Mouse (Mus musculus) brain, embryonic 14.5 days (tissue): ENCODE measurements at regions not wholly inside any gene's neighbourhood (a gene's known extent, or its start where the extent isn't known, plus 50 kb on each side); places are given as distances from the start of the nearest gene placed in this dataset.

ENCODE experiments used
- CTCF ChIP-seq: fragments of 200-500 bp; IDR thresholded peaks from 2 replicates; pipeline ENCODE4 v1.5.1; 2012; ENCODE audit warnings: inconsistent platforms, mild to moderate bottlenecking, moderate library complexity, borderline replicate concordance; ENCODE audit not compliant: insufficient read depth, insufficient read length; ENCODE audit errors: extremely low read depth
- POLR2A ChIP-seq: fragments of 200-500 bp; IDR thresholded peaks from 2 replicates; pipeline ENCODE4 v1.6.1; 2012; ENCODE audit warnings: mild to moderate bottlenecking, inconsistent platforms, borderline replicate concordance; ENCODE audit not compliant: poor library complexity, insufficient read depth, insufficient read length, severe bottlenecking; ENCODE audit errors: extremely low read depth

DNA sequence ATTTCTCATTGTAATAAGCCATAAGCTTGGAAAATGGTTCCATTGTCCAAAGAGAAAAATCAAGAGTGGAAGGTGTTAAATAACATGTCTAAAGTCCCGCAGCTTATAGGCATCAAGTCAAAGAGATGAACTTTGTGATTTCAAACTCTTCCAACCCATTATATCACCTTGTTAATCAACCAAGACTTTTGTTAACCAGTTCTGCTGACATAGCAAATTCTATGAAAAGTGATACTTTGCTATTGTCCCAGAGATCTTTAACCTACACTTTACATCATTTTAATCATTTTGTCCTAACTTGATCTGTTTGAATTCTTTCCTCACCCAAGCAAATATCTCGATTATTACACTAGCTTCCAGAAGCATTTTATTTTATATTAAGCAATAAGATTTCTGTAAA lies 1045.2 kb upstream of the Tenm2 start:
- TF ChIP-seq POLR2A = no peak
- TF ChIP-seq CTCF = no peak
